Mouse (Mus musculus) cortical plate, adult 2 months (tissue): ENCODE measurements at regions not wholly inside any gene's neighbourhood (a gene's known extent, or its start where the extent isn't known, plus 50 kb on each side); places are given as distances from the start of the nearest gene placed in this dataset.

Experiments used
- H3K27ac ChIP-seq: fragments of 200-500 bp; 2 replicates; pipeline ENCODE4 v1.5.1; 2012; ENCODE audit warnings: low read length, control low read depth, inconsistent platforms; ENCODE audit not compliant: insufficient read depth
- H3K4me1 ChIP-seq: fragments of 200-500 bp; 2 replicates; pipeline ENCODE4 v1.6.1; 2011; ENCODE audit warnings: low read length; ENCODE audit not compliant: control insufficient read depth, insufficient read depth
- H3K4me3 ChIP-seq: fragments of 200-500 bp; 2 replicates; pipeline ENCODE4 v1.5.1; 2011; ENCODE audit warnings: mild to moderate bottlenecking, low read length, control low read depth; ENCODE audit not compliant: insufficient read depth
- CTCF ChIP-seq: fragments of 200-500 bp; IDR thresholded peaks from 2 replicates; pipeline ENCODE4 v1.5.1; 2011; ENCODE audit warnings: mild to moderate bottlenecking, control low read depth, low read length; ENCODE audit not compliant: insufficient read depth; ENCODE audit errors: extremely low read depth
- POLR2A ChIP-seq: fragments of 200-500 bp; IDR thresholded peaks from 2 replicates; pipeline ENCODE4 v1.6.1; 2011; ENCODE audit warnings: mild to moderate bottlenecking, low read length, control low read depth; ENCODE audit not compliant: insufficient read depth; ENCODE audit errors: extremely low read depth

- H3K4me3 ChIP-seq: no peak overlapping the region
- H3K4me1 ChIP-seq: peaks cover 2% of the 10 kb centered on the region
- no peak overlapping the region for H3K27ac ChIP-seq
- no peak for TF ChIP-seq POLR2A
- no peak for TF ChIP-seq CTCF
Observed at GRCm38 (mm10) chr6:127270774-127271173, 118.8 kb upstream of the Ccnd2 start.

- TF ChIP-seq CTCF: no peak
- no peak for TF ChIP-seq POLR2A
- Histone ChIP-seq H3K4me3 (no peak overlapping the region), H3K4me1 (peaks cover 1% of the 10 kb centered on the region), H3K27ac (no peak overlapping the region)
Observed at GRCm38 (mm10) chr6:127271418-127271817, 119.4 kb upstream of the Ccnd2 start.

GRCm38 (mm10) chr6:127272630-127273029 lies 120.6 kb upstream of the Ccnd2 start:
- TF ChIP-seq CTCF (no peak), POLR2A (no peak)
- Histone ChIP-seq H3K4me3 (no peak overlapping the region), H3K27ac (no peak overlapping the region), H3K4me1 (no peaks in the 10 kb centered on the region)

GRCm38 (mm10) chr6:127274732-127275429 lies 122.9 kb upstream of the Ccnd2 start:
- TF ChIP-seq POLR2A (no peak), CTCF (no peak)
- Histone ChIP-seq H3K4me3 (no peak overlapping the region), H3K27ac (no peak overlapping the region), H3K4me1 (no peaks in the 10 kb centered on the region)

GRCm38 (mm10) chr6:127275430-127275784 lies 123.4 kb upstream of the Ccnd2 start:
- Histone ChIP-seq H3K4me1 (no peaks in the 10 kb centered on the region), H3K4me3 (no peak overlapping the region), H3K27ac (no peak overlapping the region)
- TF ChIP-seq CTCF (no peak), POLR2A (no peak)

DNA sequence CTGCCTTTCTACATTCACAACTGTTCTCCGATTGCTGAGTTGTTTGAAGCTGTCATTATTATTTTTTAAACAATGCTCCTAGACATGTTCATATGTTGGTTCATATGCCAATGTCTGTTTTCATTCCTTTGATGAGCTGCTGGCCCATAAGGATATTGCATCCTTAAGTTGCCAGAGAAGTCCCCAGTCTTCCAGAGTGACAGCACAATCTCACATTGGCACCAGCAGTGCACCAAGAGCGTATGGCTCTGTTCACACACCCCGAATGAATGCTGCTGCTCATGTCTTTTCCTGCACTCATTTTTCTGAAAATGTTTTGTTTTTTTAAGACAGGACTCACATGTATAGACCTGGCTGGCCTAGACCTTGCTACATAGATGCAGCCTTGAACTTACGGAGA lies 124.4 kb upstream of the Ccnd2 start:
- Histone ChIP-seq H3K4me3 (no peak overlapping the region), H3K4me1 (no peaks in the 10 kb centered on the region), H3K27ac (no peak overlapping the region)
- TF ChIP-seq POLR2A (no peak), CTCF (no peak)

- no peaks in the 10 kb centered on the region for H3K4me1 ChIP-seq
Observed at GRCm38 (mm10) chr6:127278402-127278801, 126.4 kb upstream of the Ccnd2 start.

DNA sequence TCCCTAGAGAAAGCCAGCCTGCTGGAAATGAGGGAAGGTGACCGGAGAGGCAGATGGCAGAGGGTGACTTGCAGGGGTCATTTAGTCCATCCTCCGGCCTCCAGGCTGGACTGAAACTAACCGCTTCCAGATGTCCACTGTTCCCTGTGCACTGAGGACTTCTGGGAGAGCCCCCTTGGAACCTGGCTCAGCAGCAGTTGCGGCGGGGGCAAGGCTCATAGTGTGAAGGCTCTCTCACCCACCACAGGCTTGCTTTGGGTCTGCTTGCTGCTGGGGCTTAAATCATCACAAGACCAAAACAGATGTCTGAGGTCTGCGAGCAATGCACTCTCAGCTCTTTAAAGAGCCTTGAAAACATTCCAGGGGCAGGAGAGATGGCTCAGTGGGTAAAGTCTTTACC lies 132.2 kb upstream of the Ccnd2 start:
- no peak for TF ChIP-seq POLR2A
- no peak for TF ChIP-seq CTCF
- Histone ChIP-seq H3K4me1 (no peaks in the 10 kb centered on the region), H3K27ac (no peak overlapping the region), H3K4me3 (no peak overlapping the region)

More at GRCm38 (mm10) chr6:127278402-127278801, 126.4 kb upstream of the Ccnd2 start:
- no peak overlapping the region for H3K4me3 ChIP-seq
- H3K27ac ChIP-seq: no peak overlapping the region
- TF ChIP-seq POLR2A: no peak
- TF ChIP-seq CTCF: no peak

DNA sequence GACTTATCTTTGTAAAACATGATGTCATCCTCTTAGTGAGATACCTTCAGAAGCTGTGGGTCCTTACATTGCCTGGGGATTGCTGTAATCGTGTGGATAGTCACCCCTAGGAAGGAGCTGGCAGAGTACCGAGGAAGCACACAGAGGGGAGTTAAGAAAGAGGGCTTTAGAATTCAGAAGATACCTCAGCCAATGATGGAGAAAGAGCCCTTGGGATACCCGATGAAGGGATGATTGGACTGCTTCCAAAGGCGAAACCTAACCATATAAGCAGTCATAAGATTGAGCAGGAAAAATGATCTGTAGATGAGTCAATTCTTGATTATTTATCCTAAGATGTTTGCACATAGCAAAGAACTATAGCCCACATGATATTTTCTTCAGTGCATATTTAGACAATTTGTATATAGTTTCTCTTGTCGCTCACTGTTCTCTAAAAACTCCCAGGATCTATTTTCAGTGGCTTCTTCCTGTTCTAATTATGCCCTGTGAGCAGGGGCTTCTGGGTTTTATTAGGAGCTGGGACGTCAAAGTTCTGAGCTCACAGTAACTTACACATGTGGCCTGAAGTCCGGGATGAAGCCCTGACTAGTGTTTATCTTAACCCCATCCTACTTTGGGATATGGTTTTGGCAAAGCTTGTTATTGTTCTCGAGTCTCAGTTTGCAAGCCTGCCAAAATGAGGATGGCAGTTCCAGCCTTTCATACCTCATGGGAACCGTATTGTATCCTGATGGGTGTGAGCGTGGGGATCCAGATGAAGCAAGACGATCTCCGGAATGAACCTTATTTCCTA lies 134.9 kb upstream of the Ccnd2 start:
- Histone ChIP-seq H3K27ac (no peak overlapping the region), H3K4me3 (no peak overlapping the region), H3K4me1 (no peaks in the 10 kb centered on the region)
- TF ChIP-seq CTCF: no peak
- no peak for TF ChIP-seq POLR2A

- Histone ChIP-seq H3K4me1 (no peaks in the 10 kb centered on the region), H3K4me3 (no peak overlapping the region), H3K27ac (no peak overlapping the region)
- TF ChIP-seq POLR2A (no peak), CTCF (no peak)
Observed at GRCm38 (mm10) chr6:127288946-127289345, 137.0 kb upstream of the Ccnd2 start.
